Mouse (Mus musculus) kidney, postnatal 0 days (tissue): Measurements from ENCODE around the gene Aipl1. TPM values are rescaled to one million over a fixed set of nuclear protein-coding genes. Genes with fewer than 3 reads are reported as not detected.

ENCODE experiments used
- ATAC-seq: fragments of 200-750 bp; cut with Nextera tagmentation; replicated peaks from 2 replicates; pipeline ENCODE4 v1.8.0; 2017; ENCODE audit warnings: low read depth, moderate number of reproducible peaks, moderate TSS enrichment, moderate library complexity; ENCODE audit not compliant: low FRiP score
- DNase-seq: peaks from one replicate; pipeline ENCODE4 v3.0.0-alpha.2; 2016; ENCODE audit warnings: low spot score
- H3K27ac ChIP-seq: fragments of 300-500 bp; sonication (generic); 2 replicates; pipeline ENCODE4 v1.5.1; 2014; ENCODE audit warnings: mild to moderate bottlenecking
- H3K27me3 ChIP-seq: fragments of 300-500 bp; sonication (generic); 2 replicates; pipeline ENCODE4 v1.6.1; 2014; ENCODE audit warnings: low read length, mixed read lengths; ENCODE audit not compliant: insufficient read depth
- H3K36me3 ChIP-seq: fragments of 300-500 bp; sonication (generic); 2 replicates; pipeline ENCODE4 v1.6.1; 2014; ENCODE audit warnings: low read length, mixed read lengths; ENCODE audit not compliant: insufficient read depth
- H3K4me1 ChIP-seq: fragments of 300-500 bp; sonication (generic); replicated peaks from 2 replicates; pipeline ENCODE4 v1.6.1; 2014; ENCODE audit warnings: antibody characterized with exemption, low read length, mixed read lengths; ENCODE audit not compliant: insufficient read depth
- H3K4me2 ChIP-seq: fragments of 300-500 bp; sonication (generic); 2 replicates; pipeline ENCODE4 v1.6.1; 2014; ENCODE audit warnings: mild to moderate bottlenecking, low read length, moderate library complexity, mixed read lengths
- H3K4me3 ChIP-seq: fragments of 300-500 bp; sonication (generic); replicated peaks from 2 replicates; pipeline ENCODE4 v1.5.1; 2014; ENCODE audit warnings: low read depth, low read length
- H3K9ac ChIP-seq: fragments of 300-500 bp; sonication (generic); 2 replicates; pipeline ENCODE4 v1.6.1; 2014; ENCODE audit warnings: low read depth, low read length
- H3K9me3 ChIP-seq: fragments of 300-500 bp; sonication (generic); replicated peaks from 2 replicates; pipeline ENCODE4 v1.6.1; 2016; ENCODE audit warnings: low read length, inconsistent platforms, mixed read lengths
- CTCF ChIP-seq: IDR thresholded peaks from 2 replicates; pipeline ENCODE4 v1.5.1; 2016; ENCODE audit warnings: antibody characterized with exemption, low read depth, mild to moderate bottlenecking, moderate library complexity
- WGBS: fragments of 180-500 bp; shearing (Covaris S2); extraction: QIAGEN DNeasy Blood & Tissue Kit; methylation state at CpG from one replicate; pipeline ENCODE4 v1.1.7; 2014; 5-methylcytosine and 5-hydroxymethylcytosine counted together
- polyA plus RNA-seq: library from polyadenylated mRNA; unstranded; fragments of >200 nt; fragmentation: Nextera tagmentation; extraction: Ambion mirVana; gene quantifications from 2 replicates; pipeline ENCODE4 v1.2.1, GENCODE M21; 2015

Gene Aipl1
- polyA plus RNA-seq, 1 experiment from 2014 or later = 0.41 TPM

DNA sequence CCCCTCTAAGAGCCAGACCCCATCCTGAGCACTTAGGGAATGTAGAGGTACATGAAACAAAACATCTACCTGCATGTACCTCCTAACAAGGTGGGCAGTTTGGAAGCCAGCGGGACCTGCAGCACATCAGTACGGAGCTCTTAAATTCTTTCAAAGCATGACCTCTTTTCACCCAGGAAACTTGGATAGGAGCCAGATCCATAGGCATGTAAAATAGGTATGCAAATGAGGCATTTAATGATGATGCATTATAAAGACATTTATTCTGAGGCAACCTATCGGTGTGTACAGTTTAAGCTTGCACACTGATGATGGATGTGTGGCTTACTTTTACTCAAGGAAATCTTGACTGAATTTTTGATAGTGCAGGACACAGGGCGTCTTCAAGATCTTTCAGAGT, 22.6 kb downstream of the Aipl1 start:
- ATAC-seq (no peak), DNase-seq (no peak)
- Histone ChIP-seq H3K4me1 (no peaks in the 10 kb centered on the region), H3K36me3 (no peaks in the 10 kb centered on the region), H3K27me3 (no peaks in the 10 kb centered on the region), H3K9me3 (no peaks in the 10 kb centered on the region), H3K4me3 (no peak overlapping the region), H3K4me2 (no peak overlapping the region), H3K27ac (no peak overlapping the region), H3K9ac (no peak overlapping the region)
- no peak for TF ChIP-seq CTCF
- WGBS = 73% methylated on average over 4 of the region's 4 CpGs

DNA sequence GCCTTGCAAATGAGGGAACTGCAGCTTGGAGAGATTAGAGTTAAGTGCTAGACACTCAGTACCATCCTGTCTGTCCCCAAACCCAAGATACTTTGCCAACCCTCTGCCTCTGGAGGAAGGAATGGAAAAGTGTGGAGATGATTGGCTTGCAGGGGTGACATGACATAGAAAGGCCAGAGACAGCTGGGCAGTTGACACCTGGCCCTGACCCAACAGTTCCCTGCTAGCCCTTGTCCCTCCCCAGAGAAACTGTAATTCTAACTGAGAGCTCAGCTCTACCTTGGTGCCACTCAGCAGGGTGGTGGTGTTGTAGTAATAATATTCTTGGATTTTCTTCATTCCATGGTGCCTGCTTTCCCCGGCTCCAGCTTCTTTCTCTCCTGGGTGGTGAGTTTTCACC, 25.4 kb downstream of the Aipl1 start:
- WGBS = 93% methylated on average over 1 of the region's 1 CpGs

DNA sequence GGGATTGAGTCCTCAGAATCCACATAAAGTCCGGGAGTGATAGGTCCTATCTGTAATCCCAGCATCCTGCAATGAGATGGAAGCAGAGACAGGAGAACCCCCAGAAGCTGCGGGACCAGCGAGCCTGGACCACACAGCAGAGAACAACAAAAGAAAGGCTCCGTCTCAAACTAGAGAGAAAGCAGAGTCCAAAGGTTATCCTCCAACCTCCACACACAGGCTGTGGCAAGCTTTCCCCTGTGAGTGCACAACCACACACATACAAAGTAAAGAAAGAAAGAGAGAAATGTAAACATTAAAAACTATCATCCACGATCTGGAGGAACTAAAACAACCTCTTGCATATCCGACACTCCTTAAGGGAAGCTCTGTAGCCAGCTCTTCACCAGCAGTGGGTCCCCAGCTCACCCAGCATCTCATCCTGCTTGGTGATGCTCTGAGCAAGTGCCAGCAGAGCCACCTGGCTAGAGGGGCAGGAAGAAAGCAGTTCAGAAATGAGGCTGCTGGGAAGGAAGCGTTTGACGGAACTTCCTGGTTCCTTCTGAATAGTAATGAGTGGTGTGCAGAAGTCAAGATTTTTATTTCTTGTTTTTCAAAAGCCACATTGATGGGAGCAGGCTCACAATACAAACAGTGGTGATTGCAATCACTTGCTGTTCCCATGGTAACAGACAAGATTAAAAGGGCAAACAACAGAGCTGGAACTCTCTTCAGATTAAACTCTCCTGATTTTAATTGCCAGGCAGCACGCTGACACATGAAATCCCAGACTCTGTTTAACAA, 26.2 kb downstream of the Aipl1 start:
- Histone ChIP-seq H3K4me2 (no peak overlapping the region), H3K9me3 (no peaks in the 10 kb centered on the region), H3K4me1 (no peaks in the 10 kb centered on the region), H3K27ac (no peak overlapping the region), H3K4me3 (no peak overlapping the region), H3K27me3 (no peaks in the 10 kb centered on the region), H3K36me3 (no peaks in the 10 kb centered on the region), H3K9ac (no peak overlapping the region)
- TF ChIP-seq CTCF = no peak
- DNase-seq = no peak
- WGBS = 46% methylated on average over 9 of the region's 9 CpGs
- no peak for ATAC-seq

More for the DNA sequence above, 25.4 kb downstream of the Aipl1 start:
- no peak for TF ChIP-seq CTCF
- no peaks in the 10 kb centered on the region for H3K9me3 ChIP-seq
- no peaks in the 10 kb centered on the region for H3K27me3 ChIP-seq
- DNase-seq = no peak
- ATAC-seq = no peak
- H3K36me3 ChIP-seq = no peaks in the 10 kb centered on the region
- no peak overlapping the region for H3K9ac ChIP-seq
- H3K4me2 ChIP-seq = no peak overlapping the region
- H3K4me1 ChIP-seq = no peaks in the 10 kb centered on the region
- H3K4me3 ChIP-seq = no peak overlapping the region
- no peak overlapping the region for H3K27ac ChIP-seq

DNA sequence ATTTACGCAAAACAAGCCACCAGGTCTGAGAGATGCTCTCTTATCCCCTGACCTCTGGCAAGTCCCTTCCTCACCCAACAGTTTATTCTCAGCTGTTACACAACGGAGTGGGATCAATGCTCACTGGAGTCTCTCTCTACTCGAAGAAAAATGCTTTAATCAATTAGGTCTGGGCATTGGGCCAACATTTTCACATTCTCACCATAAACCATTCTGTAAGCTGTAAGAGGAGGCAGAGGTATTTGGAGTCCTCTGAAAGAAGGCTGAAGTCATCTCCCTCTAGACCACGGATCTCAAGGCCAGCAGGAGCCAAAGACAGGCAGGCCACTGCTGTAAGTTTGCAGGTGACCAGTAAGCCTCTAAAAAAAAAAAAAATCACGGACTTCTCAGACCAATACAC, 26.9 kb downstream of the Aipl1 start:
- Histone ChIP-seq H3K27ac (no peak overlapping the region), H3K9me3 (no peaks in the 10 kb centered on the region), H3K4me2 (no peak overlapping the region), H3K36me3 (no peaks in the 10 kb centered on the region), H3K4me3 (no peak overlapping the region), H3K27me3 (no peaks in the 10 kb centered on the region), H3K9ac (no peak overlapping the region), H3K4me1 (no peaks in the 10 kb centered on the region)
- DNase-seq (no peak), ATAC-seq (no peak)
- no peak for TF ChIP-seq CTCF
- WGBS = 39% methylated on average over 5 of the region's 5 CpGs

DNA sequence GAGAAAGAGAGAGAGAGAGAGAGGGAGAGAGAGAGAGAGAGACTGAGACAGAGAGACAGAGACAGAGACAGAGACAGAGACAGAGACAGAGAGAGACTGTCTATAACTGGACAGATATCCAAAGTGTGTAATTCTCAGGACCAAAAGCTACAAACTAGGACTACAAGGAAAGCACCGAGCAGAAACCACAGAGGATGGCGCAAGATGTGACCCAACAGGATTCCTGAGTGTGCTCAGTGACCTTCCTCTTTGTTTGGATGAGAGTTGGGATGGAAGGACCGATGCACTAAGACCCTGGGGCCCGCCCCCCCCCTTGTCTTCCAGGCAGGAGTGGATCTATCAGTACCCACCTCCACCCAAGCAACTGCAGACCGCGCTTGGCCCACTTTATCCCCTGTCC, 31.8 kb downstream of the Aipl1 start:
- Histone ChIP-seq H3K4me1 (no peaks in the 10 kb centered on the region), H3K4me2 (no peak overlapping the region), H3K9ac (no peak overlapping the region), H3K27me3 (no peaks in the 10 kb centered on the region), H3K27ac (no peak overlapping the region), H3K9me3 (no peaks in the 10 kb centered on the region), H3K36me3 (no peaks in the 10 kb centered on the region), H3K4me3 (no peak overlapping the region)
- 86% methylated on average over 6 of the region's 6 CpGs for WGBS
- DNase-seq = no peak
- TF ChIP-seq CTCF = no peak
- no peak for ATAC-seq

DNA sequence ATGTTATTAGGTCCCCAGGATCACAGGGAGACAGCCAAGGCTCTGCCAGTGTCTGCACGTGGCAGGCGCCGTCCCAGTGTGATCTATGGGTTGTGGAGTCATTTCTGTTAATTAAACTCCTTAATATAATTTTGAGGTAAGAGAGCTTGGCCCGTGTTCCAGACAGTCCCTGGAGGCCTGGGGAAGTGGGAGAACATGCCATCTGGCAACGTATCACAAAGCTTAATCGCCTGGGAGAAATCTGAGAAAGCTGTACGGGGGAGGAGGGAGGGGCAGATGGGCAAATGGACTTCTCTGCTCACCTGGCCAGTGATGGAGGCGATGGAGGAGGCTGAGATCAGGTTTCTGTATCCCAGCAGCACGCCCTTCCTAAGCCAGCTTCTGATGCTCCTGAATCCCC, 34.1 kb downstream of the Aipl1 start:
- ATAC-seq = no peak
- H3K27me3 ChIP-seq = no peaks in the 10 kb centered on the region
- H3K4me2 ChIP-seq = no peak overlapping the region

More for the DNA sequence above, 34.1 kb downstream of the Aipl1 start:
- Histone ChIP-seq H3K9me3 (no peaks in the 10 kb centered on the region), H3K4me3 (no peak overlapping the region), H3K27ac (no peak overlapping the region), H3K4me1 (no peaks in the 10 kb centered on the region), H3K36me3 (no peaks in the 10 kb centered on the region), H3K9ac (no peak overlapping the region)
- WGBS = 20% methylated on average over 9 of the region's 9 CpGs
- DNase-seq = no peak
- TF ChIP-seq CTCF = no peak
